Mouse (Mus musculus) bone marrow, adult 2 months (tissue): ENCODE data around the gene Zscan4d. TPM values are rescaled to one million over a fixed set of nuclear protein-coding genes. Genes with fewer than 3 reads are reported as not detected.
"Not testable (repeated sequence)": the region's sequence is repeated elsewhere in the genome, so short reads cannot be mapped to it uniquely, and the experiment has no call there.

Source experiments
- H3K27ac ChIP-seq: fragments of 200-500 bp; 2 replicates; pipeline ENCODE4 v1.5.1; 2012; ENCODE audit warnings: low read depth, mild to moderate bottlenecking, control low read depth, inconsistent platforms, low read length; ENCODE audit not compliant: control insufficient read depth, poor library complexity, insufficient read depth
- H3K4me1 ChIP-seq: fragments of 200-500 bp; 2 replicates; pipeline ENCODE4 v1.6.1; 2011; ENCODE audit warnings: low read length; ENCODE audit not compliant: control insufficient read depth, insufficient read depth
- H3K4me3 ChIP-seq: fragments of 200-500 bp; replicated peaks from 2 replicates; pipeline ENCODE3; 2011; ENCODE audit warnings: mild to moderate bottlenecking, low read depth, low read length, control low read depth; ENCODE audit not compliant: control insufficient read depth
- WGBS: fragments of 180-500 bp; shearing (Covaris S2); methylation state at CpG from one replicate; pipeline ENCODE4 v1.1.7; 2018; 5-methylcytosine and 5-hydroxymethylcytosine counted together
- polyA plus RNA-seq: library from polyadenylated mRNA; stranded (reverse); fragments of >200 nt; gene quantifications from 2 replicates; pipeline ENCODE4 v1.2.4, GENCODE M21; 2011; ENCODE audit warnings: low replicate concordance; ENCODE audit not compliant: missing spikeins, insufficient read depth, insufficient read length

Zscan4d gene
- not detected in 2 replicates for polyA plus RNA-seq

GRCm38 (mm10) chr7:11166059-11166458 is at the start of gene Zscan4d:
Zscan4d (minus strand) TSS chr7:11166159.
- not testable (repeated sequence) for H3K4me3 ChIP-seq, H3K4me1 ChIP-seq, H3K27ac ChIP-seq
- 80% methylated on average over 4 of the region's 4 CpGs for WGBS

GRCm38 (mm10) chr7:11158036-11158435 is 7.9 kb downstream of the Zscan4d start:
- 39% methylated on average over 6 of the region's 6 CpGs for WGBS

More at GRCm38 (mm10) chr7:11158036-11158435, 7.9 kb downstream of the Zscan4d start:
- H3K4me3 ChIP-seq, H3K27ac ChIP-seq, H3K4me1 ChIP-seq: not testable (repeated sequence)

Other genes starting within 250 kb of the Zscan4d start
- not detected in 2 replicates for gene Zscan4c, start 160.4 kb downstream of the Zscan4d start, polyA plus RNA-seq
- not detected in 2 replicates for gene Zscan4-ps1, start 96.5 kb downstream of the Zscan4d start, polyA plus RNA-seq
- not detected in 2 replicates for gene Zscan4e, start 144.5 kb upstream of the Zscan4d start, polyA plus RNA-seq
- not detected in 2 replicates for gene Zscan4f, start 231.8 kb upstream of the Zscan4d start, polyA plus RNA-seq